ENCODE assay signal across 20 mouse cellular contexts in genomic region chr13:99759256-99760044, GRCm38 (mm10).
DNase-seq lines count a peak whose midpoint lies in the region; ATAC-seq and TF ChIP-seq lines count a peak whose summit lies in the region.
"Had no signal": no experiment of that assay in that cellular context is flagged by ENCODE, and none has a peak within 500 bp of the region (broad histone marks: within the 10 kb centered on the region; RNA-seq: fewer than 3 reads in every experiment).

No protein-coding gene starts in this region.

- no peak for TF ChIP-seq CTCF in heart, adult 2 months (IDR thresholded peaks at IDR 0.05)

- H3K4me3 ChIP-seq in forebrain, embryonic 13.5 days: no peak overlapping the region
- no peak overlapping the region for H3K4me3 ChIP-seq in forebrain, embryonic 11.5 days (ENCODE audit: low read depth, low read length)
- H3K4me3 ChIP-seq in hindbrain, embryonic 12.5 days: no peak overlapping the region
- no peak overlapping the region for H3K4me3 ChIP-seq in midbrain, embryonic 15.5 days
- no peak overlapping the region for H3K4me3 ChIP-seq in heart, adult 2 months
- H3K4me3 ChIP-seq: gastrocnemius, adult 2 months; limb, embryonic 12.5 days had no signal

- no peaks in the 10 kb centered on the region for H3K9me3 ChIP-seq in forebrain, embryonic 13.5 days (replicated peaks)
- H3K9me3 ChIP-seq in forebrain, embryonic 11.5 days (ENCODE audit: control insufficient read depth, low read length): no peaks in the 10 kb centered on the region
- no peaks in the 10 kb centered on the region for H3K9me3 ChIP-seq in hindbrain, embryonic 12.5 days (replicated peaks)
- H3K9me3 ChIP-seq in midbrain, embryonic 15.5 days: no peaks in the 10 kb centered on the region
- H3K9me3 ChIP-seq: limb, embryonic 12.5 days had no signal

- H3K9ac ChIP-seq in forebrain, embryonic 13.5 days: no peak overlapping the region
- H3K9ac ChIP-seq in forebrain, embryonic 11.5 days (ENCODE audit: low read length): no peak overlapping the region
- no peak overlapping the region for H3K9ac ChIP-seq in hindbrain, embryonic 12.5 days
- no peak overlapping the region for H3K9ac ChIP-seq in midbrain, embryonic 15.5 days
- H3K9ac ChIP-seq in heart, adult 2 months (ENCODE audit: low read depth, low read length): no peak overlapping the region
- H3K9ac ChIP-seq: limb, embryonic 12.5 days; liver, postnatal 0 days had no signal

- DNase-seq in forebrain, embryonic 11.5 days (ENCODE audit: low spot score): no peak
- peak; percentile 83 for DNase-seq in MN1 (ENCODE audit: low spot score)
- DNase-seq in ovary, postnatal 14 days (ENCODE audit: low spot score): no peak
- DNase-seq in heart, adult 2 months: no peak
- DNase-seq: adrenal gland, postnatal 10 days; cerebellum, adult 11-12 months; gastrocnemius, adult 2 months; heart, postnatal 10 days; kidney, postnatal 4 days; liver, postnatal 0 days; spleen, adult 18-20 months; thymus, postnatal 25 days had no signal

- H3K4me2 ChIP-seq in forebrain, embryonic 13.5 days: no peak overlapping the region
- no peak overlapping the region for H3K4me2 ChIP-seq in forebrain, embryonic 11.5 days (ENCODE audit: low read depth, low read length, severe bottlenecking)
- H3K4me2 ChIP-seq in hindbrain, embryonic 12.5 days (replicated peaks): no peak overlapping the region
- 0 out of 2 replicates have a peak overlapping the region, but pooled peaks have one; percentile 3 for H3K4me2 ChIP-seq in midbrain, embryonic 15.5 days
- H3K4me2 ChIP-seq: limb, embryonic 12.5 days had no signal

- H3K36me3 ChIP-seq in forebrain, embryonic 13.5 days (ENCODE audit: poor library complexity, severe bottlenecking): no peaks in the 10 kb centered on the region
- no peaks in the 10 kb centered on the region for H3K36me3 ChIP-seq in forebrain, embryonic 11.5 days (ENCODE audit: control insufficient read depth, insufficient read depth, low read length)
- no peaks in the 10 kb centered on the region for H3K36me3 ChIP-seq in hindbrain, embryonic 12.5 days
- no peaks in the 10 kb centered on the region for H3K36me3 ChIP-seq in midbrain, embryonic 15.5 days (replicated peaks)
- no peaks in the 10 kb centered on the region for H3K36me3 ChIP-seq in heart, adult 2 months (ENCODE audit: control insufficient read depth, insufficient read depth, low read length)
- H3K36me3 ChIP-seq: G1E; limb, embryonic 12.5 days had no signal

- H3K27me3 ChIP-seq in forebrain, embryonic 13.5 days: no peaks in the 10 kb centered on the region
- no peaks in the 10 kb centered on the region for H3K27me3 ChIP-seq in forebrain, embryonic 11.5 days (ENCODE audit: control insufficient read depth, insufficient read depth, low read length)
- H3K27me3 ChIP-seq in hindbrain, embryonic 12.5 days: no peaks in the 10 kb centered on the region
- H3K27me3 ChIP-seq in midbrain, embryonic 15.5 days (replicated peaks): no peaks in the 10 kb centered on the region
- H3K27me3 ChIP-seq in heart, adult 2 months (ENCODE audit: control insufficient read depth, insufficient read depth, low read length): no peaks in the 10 kb centered on the region
- H3K27me3 ChIP-seq: limb, embryonic 12.5 days had no signal

- 0 out of 2 replicates have a peak overlapping the region, but pooled peaks have one; percentile 10 for H3K27ac ChIP-seq in forebrain, embryonic 13.5 days
- H3K27ac ChIP-seq in forebrain, embryonic 11.5 days (ENCODE audit: low read depth, low read length): no peak overlapping the region
- H3K27ac ChIP-seq in hindbrain, embryonic 12.5 days: no peak overlapping the region
- no peak overlapping the region for H3K27ac ChIP-seq in midbrain, embryonic 15.5 days
- no peak overlapping the region for H3K27ac ChIP-seq in heart, adult 2 months
- H3K27ac ChIP-seq: gastrocnemius, adult 2 months; limb, embryonic 12.5 days; macrophage; stomach, postnatal 0 days had no signal

- intact Hi-C loops in heart, adult 2 months (cut with DNase I): no loop called here

- H3K79me2 ChIP-seq in heart, adult 2 months (replicated peaks; ENCODE audit: control insufficient read depth, insufficient read depth, low read length): no peaks in the 10 kb centered on the region

- no peak for TF ChIP-seq POLR2A in heart, adult 2 months (IDR thresholded peaks at IDR 0.05; ENCODE audit: insufficient read depth, low read depth, low read length)

- H3K4me1 ChIP-seq in forebrain, embryonic 13.5 days: peaks cover 20% of the 10 kb centered on the region
- no peaks in the 10 kb centered on the region for H3K4me1 ChIP-seq in forebrain, embryonic 11.5 days (replicated peaks; ENCODE audit: control insufficient read depth, insufficient read depth, low read length)
- peaks cover 11% of the 10 kb centered on the region for H3K4me1 ChIP-seq in hindbrain, embryonic 12.5 days
- H3K4me1 ChIP-seq in midbrain, embryonic 15.5 days: peaks cover 17% of the 10 kb centered on the region
- H3K4me1 ChIP-seq in heart, adult 2 months (ENCODE audit: control insufficient read depth, insufficient read depth, low read length): no peaks in the 10 kb centered on the region

- WGBS in forebrain, embryonic 13.5 days: 67% methylated on average over 10 of the region's 10 CpGs
- 84% methylated on average over 10 of the region's 10 CpGs for WGBS in forebrain, embryonic 11.5 days
- 59% methylated on average over 10 of the region's 10 CpGs for WGBS in hindbrain, embryonic 12.5 days
- 52% methylated on average over 10 of the region's 10 CpGs for WGBS in midbrain, embryonic 15.5 days
- 69% methylated on average over 10 of the region's 10 CpGs for WGBS in heart, adult 2 months

- peak; percentile 86 for ATAC-seq in forebrain, embryonic 13.5 days
- no peak for ATAC-seq in forebrain, embryonic 11.5 days (replicated peaks; ENCODE audit: low FRiP score)
- ATAC-seq in hindbrain, embryonic 12.5 days (ENCODE audit: low FRiP score): peak; percentile 89
- ATAC-seq in midbrain, embryonic 15.5 days (replicated peaks): 0 out of 2 replicates have a peak, but pooled peaks have one; percentile 28
- ATAC-seq: intestine, embryonic 16.5 days; liver, postnatal 0 days had no signal

- no peak for TF ChIP-seq EP300 in heart, adult 2 months (IDR thresholded peaks at IDR 0.05; ENCODE audit: insufficient read depth, low read depth, low read length)
